Mouse (Mus musculus): ENCODE measurements around the gene Bex2. TPM values are rescaled to one million over a fixed set of nuclear protein-coding genes. Genes with fewer than 3 reads are reported as not detected.

The Bex2 gene
- polyA plus RNA-seq (2015; fragmentation: Nextera tagmentation; extraction: Ambion mirVana) = 828 and 975 TPM in 2 replicates

GRCm38 (mm10) chrX:136068020-136068419 is at the start of gene Bex2:
Gene Bex2, minus strand, starts transcription at chrX:136068236.

GRCm38 (mm10) chrX:136085155-136085554 is 17.1 kb upstream of the Bex2 start, which contains the start of gene Nxf3:
Gene Nxf3, minus strand, starts transcription at chrX:136085255.

GRCm38 (mm10) chrX:136032799-136033763 is 35.0 kb downstream of the Bex2 start, which contains the start of gene Arxes1:
Gene Arxes1, plus strand, starts transcription at chrX:136033367.

Other genes with a start within 250 kb of the Bex2 start
- gene Gprasp2, start 229.2 kb downstream of the Bex2 start, polyA plus RNA-seq (2015; fragmentation: Nextera tagmentation; extraction: Ambion mirVana) = 238 and 248 TPM in 2 replicates
- 324 and 331 TPM in 2 replicates for gene Arxes2, start 74.4 kb downstream of the Bex2 start, polyA plus RNA-seq (2015; fragmentation: Nextera tagmentation; extraction: Ambion mirVana)
- gene Arxes1, start 34.9 kb downstream of the Bex2 start, polyA plus RNA-seq (2015; fragmentation: Nextera tagmentation; extraction: Ambion mirVana) = 197 and 203 TPM in 2 replicates
- 0.05 TPM in 1 of 2 replicates, not detected in the other for gene Nxf3, start 17.0 kb upstream of the Bex2 start, polyA plus RNA-seq (2015; fragmentation: Nextera tagmentation; extraction: Ambion mirVana)
- 138 and 148 TPM in 2 replicates for gene Bex4, start 70.8 kb upstream of the Bex2 start, polyA plus RNA-seq (2015; fragmentation: Nextera tagmentation; extraction: Ambion mirVana)
- 121 and 140 TPM in 2 replicates for gene Tceal8, start 104.1 kb upstream of the Bex2 start, polyA plus RNA-seq (2015; fragmentation: Nextera tagmentation; extraction: Ambion mirVana)
- 52.4 and 65.4 TPM in 2 replicates for gene Tceal5, start 135.6 kb upstream of the Bex2 start, polyA plus RNA-seq (2015; fragmentation: Nextera tagmentation; extraction: Ambion mirVana)
- gene Tceal7, start 146.5 kb upstream of the Bex2 start, polyA plus RNA-seq (2015; fragmentation: Nextera tagmentation; extraction: Ambion mirVana) = 4.8 and 5.7 TPM in 2 replicates
- gene Bex1, start 147.3 kb upstream of the Bex2 start, polyA plus RNA-seq (2015; fragmentation: Nextera tagmentation; extraction: Ambion mirVana) = 276 and 299 TPM in 2 replicates
- 245 and 250 TPM in 2 replicates for gene Tceal9, start 176.8 kb upstream of the Bex2 start, polyA plus RNA-seq (2015; fragmentation: Nextera tagmentation; extraction: Ambion mirVana)
- 914 and 970 TPM in 2 replicates for gene Bex3, start 202.0 kb upstream of the Bex2 start, polyA plus RNA-seq (2015; fragmentation: Nextera tagmentation; extraction: Ambion mirVana)

Measured in neural tube, postnatal 0 days (tissue).